In genomic region chr5:149512695-149513094, GRCm38 (mm10) we compare ENCODE assay signal across 20 mouse cellular contexts. TPM values are rescaled to one million over a fixed set of nuclear protein-coding genes. Genes with fewer than 3 reads are reported as not detected.
"Had no signal": no experiment of that assay in that cellular context is flagged by ENCODE, and none has a peak within 500 bp of the region (broad histone marks: within the 10 kb centered on the region; RNA-seq: fewer than 3 reads in every experiment).

No protein-coding gene starts in this region.

- DNase-seq: kidney, adult 8-10 months; kidney, postnatal 10 days; kidney, postnatal 36 days; left cerebral cortex, postnatal 4 days; liver, postnatal 0 days; lung, embryonic 14.5 days; right cerebral cortex, postnatal 14 days; right cerebral cortex, postnatal 4 days; thymus, postnatal 25 days had no signal

- H3K27me3 ChIP-seq: limb, embryonic 12.5 days; limb, embryonic 15.5 days had no signal

- H3K9ac ChIP-seq: kidney, embryonic 15.5 days; limb, embryonic 12.5 days; limb, embryonic 15.5 days; liver, embryonic 14.5 days; liver, postnatal 0 days; lung, embryonic 14.5 days; midbrain, embryonic 12.5 days had no signal

- H3K36me3 ChIP-seq: kidney, embryonic 15.5 days; limb, embryonic 12.5 days; limb, embryonic 15.5 days; midbrain, embryonic 12.5 days had no signal

- H3K4me3 ChIP-seq: kidney, embryonic 15.5 days; limb, embryonic 12.5 days; limb, embryonic 15.5 days; midbrain, embryonic 12.5 days had no signal

- ATAC-seq: liver, postnatal 0 days; lung, postnatal 0 days had no signal

- H3K4me2 ChIP-seq: limb, embryonic 12.5 days; limb, embryonic 15.5 days; liver, embryonic 11.5 days; lung, embryonic 14.5 days; midbrain, embryonic 12.5 days had no signal

- H3K9me3 ChIP-seq: kidney, embryonic 15.5 days; limb, embryonic 12.5 days; limb, embryonic 15.5 days; midbrain, embryonic 12.5 days had no signal

- H3K27ac ChIP-seq: liver, embryonic 14.5 days; macrophage had no signal

RNA-seq across cellular contexts. Expression of gene Wdr95, which starts 15.8 kb away (rescaled TPM):
- polyA plus RNA-seq: kidney, embryonic 15.5 days; limb, embryonic 12.5 days; liver, embryonic 11.5 days; liver, embryonic 14.5 days; liver, postnatal 0 days; lung, embryonic 14.5 days; macrophage; neural tube, embryonic 11.5 days; stomach, embryonic 14.5 days; stomach, postnatal 0 days had no signal
